Mouse (Mus musculus): ENCODE results near the gene Rbm6.

The Rbm6 gene

GRCm38 (mm10) chr9:107872350-107873098 is 513 bp downstream of the Rbm6 start:
- DNase-seq (ENCODE audit: low spot score): peak; percentile 77

GRCm38 (mm10) chr9:107866081-107866480 is 7.0 kb downstream of the Rbm6 start:
- no peak for DNase-seq (ENCODE audit: low spot score)

DNA sequence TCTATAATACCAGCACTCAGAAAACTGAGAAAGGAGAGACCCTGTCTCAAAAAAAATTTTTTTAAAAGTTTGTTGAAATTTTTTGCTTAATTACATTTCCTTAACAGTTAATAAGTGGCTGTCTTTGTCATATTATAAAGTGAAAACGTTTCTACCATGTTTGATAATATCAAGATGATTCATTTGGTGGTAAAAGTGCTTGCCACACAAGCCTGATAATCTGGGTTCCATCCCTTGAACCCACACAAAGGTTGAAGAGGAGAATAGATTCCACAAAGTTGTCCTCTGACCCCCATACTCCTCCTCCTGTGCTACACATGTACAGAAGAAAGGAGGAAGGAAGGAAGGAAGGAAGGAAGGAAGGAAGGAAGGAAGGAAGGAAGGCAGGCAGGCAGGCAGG is 8.5 kb downstream of the Rbm6 start:
- DNase-seq (ENCODE audit: low spot score): no peak

DNA sequence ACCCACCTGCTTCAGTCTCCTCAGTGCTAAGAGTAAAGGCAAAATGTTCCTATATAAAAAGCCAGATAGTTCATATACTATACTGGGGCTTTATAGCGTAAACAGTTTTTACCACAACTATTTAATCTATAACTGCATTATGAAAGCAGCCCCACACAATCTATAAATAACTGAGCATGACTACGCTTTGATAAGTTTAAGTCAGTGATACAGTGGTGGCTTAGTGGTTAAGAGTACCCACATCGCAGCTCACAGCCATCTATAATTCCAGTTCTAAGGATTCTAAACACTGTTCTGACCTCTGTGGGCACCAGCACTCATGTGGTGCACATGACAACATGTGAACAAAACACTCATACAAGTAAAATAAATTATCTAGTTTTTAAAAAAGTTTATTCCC is 14.7 kb downstream of the Rbm6 start:
- no peak for DNase-seq (ENCODE audit: low spot score)

GRCm38 (mm10) chr9:107848922-107849321 is 24.1 kb downstream of the Rbm6 start:
- DNase-seq (ENCODE audit: low spot score): no peak

GRCm38 (mm10) chr9:107842709-107843108 is 30.3 kb downstream of the Rbm6 start:
- DNase-seq (ENCODE audit: low spot score): no peak

DNA sequence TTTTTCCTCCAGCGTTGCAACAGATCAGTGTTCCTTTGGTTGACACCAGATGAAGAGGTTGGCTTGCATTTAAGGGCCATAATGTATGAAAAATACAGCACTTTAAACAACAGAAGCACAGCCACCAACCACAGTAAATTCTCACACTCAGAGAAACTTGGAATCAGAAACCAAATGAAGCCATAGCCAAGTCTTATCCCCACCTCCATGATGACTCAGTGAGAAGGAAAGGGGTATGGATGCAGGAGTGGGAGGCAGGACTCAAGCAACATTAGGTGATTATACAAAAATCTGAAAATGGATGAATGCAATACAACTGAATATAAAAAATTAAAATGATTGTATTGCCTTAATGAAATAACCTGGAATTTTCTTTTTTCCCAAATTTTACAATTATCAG is 34.2 kb downstream of the Rbm6 start:
- DNase-seq (ENCODE audit: low spot score): no peak

DNA sequence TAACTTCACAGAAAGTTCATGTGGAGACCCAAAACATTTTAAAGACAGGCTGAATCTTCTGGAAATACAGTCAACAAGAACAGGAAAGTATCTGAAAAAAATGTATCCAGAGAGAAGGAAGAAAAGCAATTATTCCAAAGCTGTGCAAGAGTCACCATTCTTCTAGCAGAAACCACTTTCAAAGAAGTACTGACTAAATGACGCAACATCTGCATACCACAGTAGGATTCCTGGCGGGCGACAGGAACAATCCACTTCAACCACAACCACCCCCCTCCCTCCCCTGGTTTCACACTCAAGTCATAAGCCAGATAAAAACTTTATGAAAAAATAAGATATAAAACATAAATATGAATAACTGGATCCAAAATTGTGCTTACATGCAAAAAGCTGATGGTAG is 39.2 kb downstream of the Rbm6 start:
- DNase-seq (ENCODE audit: low spot score): no peak

- no peak for DNase-seq (ENCODE audit: low spot score)
Measured at GRCm38 (mm10) chr9:107831765-107832164, 41.3 kb downstream of the Rbm6 start.

- DNase-seq (ENCODE audit: low spot score): no peak
Measured at GRCm38 (mm10) chr9:107812132-107812531, 60.9 kb downstream of the Rbm6 start.

GRCm38 (mm10) chr9:107810985-107811384 is 62.1 kb downstream of the Rbm6 start:
- DNase-seq (ENCODE audit: low spot score): no peak

DNA sequence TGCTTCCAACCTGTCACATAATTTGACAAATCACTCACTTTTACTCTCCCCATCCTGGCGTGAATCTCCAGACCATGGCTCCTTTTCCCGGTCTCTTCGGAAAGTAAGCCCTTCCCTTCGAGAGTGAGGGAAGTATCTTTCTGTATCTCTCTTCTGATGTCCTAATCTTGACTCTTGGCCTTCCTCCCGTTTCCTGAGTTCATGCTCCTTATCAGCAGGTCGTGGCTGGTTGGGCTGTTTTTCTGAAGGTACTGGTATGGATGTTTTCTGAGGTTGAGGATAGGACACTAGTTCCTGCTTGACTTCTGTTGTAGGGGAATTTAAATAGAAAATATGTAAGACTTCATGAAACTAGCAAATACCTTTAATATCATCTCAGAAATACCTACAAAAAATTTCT is 81.3 kb downstream of the Rbm6 start:
- DNase-seq (ENCODE audit: low spot score): no peak

DNA sequence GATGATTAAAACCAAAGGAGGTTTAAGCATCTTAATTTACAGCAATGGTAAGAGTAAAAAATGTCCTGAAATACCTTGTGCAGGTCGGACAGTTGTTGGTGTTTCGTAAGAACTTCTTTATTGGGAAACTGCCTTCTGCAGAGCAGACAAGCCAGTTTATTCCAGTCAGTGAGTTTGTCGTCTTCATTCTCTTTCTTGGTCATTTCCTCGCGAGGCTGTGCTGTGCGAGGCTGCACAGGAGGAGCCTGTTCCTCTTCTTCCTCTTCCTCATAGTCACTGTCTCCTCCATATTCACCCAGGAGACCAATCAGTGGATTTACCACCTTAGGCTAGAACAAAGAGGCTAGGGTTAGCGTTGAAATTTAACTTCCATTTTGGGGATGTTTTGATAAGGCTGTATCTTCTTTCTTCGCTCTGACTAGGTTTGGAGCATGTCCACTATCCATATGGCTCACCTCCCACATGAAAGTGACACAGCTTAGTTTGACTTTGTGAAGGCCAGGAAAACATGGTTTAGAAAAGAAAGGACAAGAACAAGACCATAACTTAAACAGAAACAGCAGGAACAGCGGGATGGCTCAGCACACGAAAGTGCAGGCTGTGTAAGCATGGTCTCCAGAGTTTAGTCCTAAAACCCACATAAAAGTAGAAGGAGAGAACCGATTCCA is 90.4 kb downstream of the Rbm6 start:
- no peak for DNase-seq (ENCODE audit: low spot score)

GRCm38 (mm10) chr9:107776809-107777208 is 96.2 kb downstream of the Rbm6 start:
- DNase-seq (ENCODE audit: low spot score): no peak

- no peak for DNase-seq (ENCODE audit: low spot score)
Measured at GRCm38 (mm10) chr9:107774411-107774810, 98.6 kb downstream of the Rbm6 start.

DNA sequence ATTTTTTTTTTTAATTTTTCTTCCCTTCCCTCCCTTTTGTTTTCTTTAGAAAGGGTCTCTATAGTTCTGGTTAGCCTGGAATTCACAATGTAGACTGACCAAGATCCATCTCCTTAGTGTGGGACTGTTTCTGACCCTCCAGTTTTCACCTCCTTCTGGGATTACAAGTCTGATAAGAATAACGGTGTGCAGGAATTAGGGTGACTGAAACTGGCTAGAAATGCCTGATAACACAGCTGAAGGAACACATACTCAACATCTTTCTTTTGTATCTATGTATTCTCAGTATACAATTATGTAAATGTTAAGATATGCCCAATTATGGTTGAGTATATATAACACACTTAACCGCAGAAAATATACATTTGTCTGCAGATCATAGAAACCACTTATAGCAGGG is 101.3 kb downstream of the Rbm6 start:
- no peak for DNase-seq (ENCODE audit: low spot score)

GRCm38 (mm10) chr9:107770374-107771290 is 102.4 kb downstream of the Rbm6 start, which contains the start of gene Rbm5:
TSS of gene Rbm5 (minus strand) at chr9:107770996.
- DNase-seq (ENCODE audit: low spot score): peak; percentile 67

GRCm38 (mm10) chr9:107770037-107770373 is 103.0 kb downstream of the Rbm6 start:
- no peak for DNase-seq (ENCODE audit: low spot score)

GRCm38 (mm10) chr9:107769445-107770000 is 103.5 kb downstream of the Rbm6 start:
- no peak for DNase-seq (ENCODE audit: low spot score)

DNA sequence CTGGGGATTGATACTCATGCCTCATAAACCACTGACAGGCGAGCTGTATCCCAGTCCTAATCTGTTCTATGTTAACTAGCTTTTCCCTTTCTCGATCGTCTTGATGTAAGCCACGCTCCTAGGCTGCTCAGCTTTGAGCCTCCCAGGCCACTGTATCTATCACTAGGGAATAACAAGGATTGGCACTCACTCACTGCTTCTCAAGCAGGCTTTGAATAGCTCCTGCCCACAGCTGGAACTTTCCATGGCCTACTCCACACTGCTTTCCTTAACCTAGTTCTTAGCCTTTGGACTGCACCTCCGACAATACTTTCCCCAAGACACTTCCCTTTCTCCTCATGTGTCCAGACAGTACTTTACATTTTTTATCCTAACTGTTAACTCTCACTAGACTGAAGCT is 104.2 kb downstream of the Rbm6 start:
- DNase-seq (ENCODE audit: low spot score): no peak

- DNase-seq (ENCODE audit: low spot score): no peak
Measured at GRCm38 (mm10) chr9:107759593-107759992, 113.4 kb downstream of the Rbm6 start.

DNA sequence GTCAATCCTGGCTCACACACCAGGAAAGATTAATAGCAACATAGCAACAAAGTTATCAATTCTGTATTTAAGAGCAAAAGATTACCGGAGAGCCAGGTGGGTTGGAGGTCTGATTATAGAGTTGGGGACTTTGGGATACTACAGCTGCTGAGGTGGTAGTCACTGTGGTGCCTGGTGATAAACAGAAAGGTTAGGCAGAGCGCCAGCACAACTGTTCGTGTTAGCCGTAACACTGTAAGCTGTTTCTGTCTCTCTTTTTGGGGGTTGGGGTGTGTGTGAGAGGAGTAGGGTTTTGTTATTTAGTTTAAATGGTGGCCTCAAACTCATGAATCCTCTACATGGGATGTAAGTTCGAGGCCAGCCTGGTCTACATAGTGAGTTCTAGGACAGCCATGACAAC is 122.7 kb downstream of the Rbm6 start:
- no peak for DNase-seq (ENCODE audit: low spot score)
